Mouse (Mus musculus): ENCODE measurements around the gene Eef2. TPM values are rescaled to one million over a fixed set of nuclear protein-coding genes. Genes with fewer than 3 reads are reported as not detected.
"Not testable (repeated sequence)": the region's sequence is repeated elsewhere in the genome, so short reads cannot be mapped to it uniquely, and the experiment has no call there.

Eef2 gene
- polyA plus RNA-seq, 1 experiment = 1,420 TPM

DNA sequence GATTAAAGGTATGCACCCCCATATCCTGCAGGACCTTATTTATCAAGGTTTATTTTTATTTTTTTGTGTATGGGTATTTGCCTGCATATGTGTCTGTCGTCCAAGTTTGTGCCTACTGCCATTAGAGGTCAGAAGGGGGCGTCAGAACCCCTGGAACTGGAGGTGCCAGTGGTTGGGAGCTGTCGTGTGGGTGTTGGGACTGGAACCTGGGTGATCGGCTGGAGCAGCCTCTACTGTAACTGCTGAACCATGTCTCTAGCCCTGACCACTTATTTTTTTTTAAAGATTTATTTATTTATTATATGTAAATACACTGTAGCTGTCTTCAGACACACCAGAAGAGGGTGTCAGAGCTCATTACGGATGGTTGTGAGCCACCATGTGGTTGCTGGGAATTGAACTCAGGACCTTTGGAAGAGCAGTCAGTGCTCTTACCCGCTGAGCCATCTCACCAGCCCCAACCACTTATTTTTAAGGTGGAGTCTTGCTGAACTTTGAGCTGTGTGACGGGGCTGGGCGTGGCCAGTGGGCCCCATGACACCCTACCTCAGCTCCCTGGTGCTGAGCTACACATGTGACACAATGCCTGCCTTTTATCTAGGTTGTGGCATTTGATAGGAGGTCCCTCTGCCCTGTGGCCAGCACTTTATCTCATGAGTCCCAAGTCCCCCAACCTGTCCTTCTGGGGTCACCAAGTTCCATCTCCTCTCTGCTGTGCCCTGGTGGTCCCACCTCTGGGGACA is 26.7 kb downstream of the Eef2 start:
- DNase-seq = no peak
- TF ChIP-seq POLR2A (IDR thresholded peaks at IDR 0.05; ENCODE audit: borderline replicate concordance, extremely low read depth, low read depth, low read length) (no peak), CTCF (IDR thresholded peaks at IDR 0.05; ENCODE audit: insufficient read depth, low read length) (no peak)
- WGBS = 64% methylated on average over 8 of the region's 8 CpGs

DNA sequence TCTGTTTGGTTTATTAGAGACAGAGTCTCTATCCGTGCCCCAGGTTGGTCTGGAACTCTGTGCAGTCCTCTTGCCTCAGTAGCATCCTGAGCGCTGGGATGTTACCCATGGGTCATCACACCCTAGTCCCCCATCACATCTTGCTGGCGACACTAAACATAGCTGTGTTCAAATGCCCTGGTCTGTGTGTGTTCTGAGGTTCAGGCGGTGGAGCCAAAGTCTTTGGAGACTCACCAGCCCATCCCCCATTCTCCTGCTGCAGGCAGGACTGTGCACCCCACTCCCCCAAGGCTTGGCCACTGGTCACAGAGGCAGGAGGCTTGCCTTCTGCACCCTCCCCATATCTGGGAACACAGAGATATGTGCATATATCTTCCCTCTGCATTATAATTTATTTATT is 27.7 kb downstream of the Eef2 start:
- no peak for DNase-seq
- WGBS = 69% methylated on average over 4 of the region's 4 CpGs
- no peaks in the 10 kb centered on the region for H3K4me1 ChIP-seq (ENCODE audit: control insufficient read depth, insufficient read depth, low read length)
- no peak overlapping the region for H3K4me3 ChIP-seq (replicated peaks; ENCODE audit: extremely low read depth, low read depth, low read length)
- TF ChIP-seq CTCF (IDR thresholded peaks at IDR 0.05; ENCODE audit: insufficient read depth, low read length) (no peak), POLR2A (IDR thresholded peaks at IDR 0.05; ENCODE audit: borderline replicate concordance, extremely low read depth, low read depth, low read length) (no peak)

More for the DNA sequence above, 26.7 kb downstream of the Eef2 start:
- H3K4me3 ChIP-seq (replicated peaks; ENCODE audit: extremely low read depth, low read depth, low read length) = no peak overlapping the region
- no peaks in the 10 kb centered on the region; the same call in 1 of the 2 replicates for H3K4me1 ChIP-seq (ENCODE audit: control insufficient read depth, insufficient read depth, low read length)

DNA sequence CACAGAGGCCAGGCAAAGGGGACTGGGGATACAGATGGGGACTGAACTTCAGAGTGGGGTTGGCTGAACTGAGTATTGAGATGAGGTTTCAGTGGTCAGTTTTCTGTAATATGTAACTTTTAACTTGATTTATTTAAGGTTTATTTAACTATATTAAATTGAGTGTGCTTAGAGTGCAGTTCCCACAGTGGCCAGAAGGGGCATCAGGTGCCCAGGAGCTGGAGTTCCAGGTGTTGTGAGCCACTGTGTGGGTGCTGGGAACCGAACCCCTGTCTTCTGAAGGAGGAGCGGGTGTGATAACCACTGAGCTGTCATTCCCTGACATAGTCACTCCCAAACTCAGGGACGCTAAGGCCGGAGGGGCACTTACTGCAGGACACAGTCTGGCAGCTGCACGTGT is 33.7 kb downstream of the Eef2 start:
- TF ChIP-seq CTCF (IDR thresholded peaks at IDR 0.05; ENCODE audit: insufficient read depth, low read length) (no peak), POLR2A (IDR thresholded peaks at IDR 0.05; ENCODE audit: borderline replicate concordance, extremely low read depth, low read depth, low read length) (no peak)
- Histone ChIP-seq H3K4me1 (ENCODE audit: control insufficient read depth, insufficient read depth, low read length) (no peaks in the 10 kb centered on the region), H3K4me3 (replicated peaks; ENCODE audit: extremely low read depth, low read depth, low read length) (no peak overlapping the region)
- no peak for DNase-seq
- WGBS = 89% methylated on average over 5 of the region's 5 CpGs

- no peak for DNase-seq
- WGBS = 89% methylated on average over 6 of the region's 6 CpGs
- TF ChIP-seq CTCF (IDR thresholded peaks at IDR 0.05; ENCODE audit: insufficient read depth, low read length) (no peak), POLR2A (IDR thresholded peaks at IDR 0.05; ENCODE audit: borderline replicate concordance, extremely low read depth, low read depth, low read length) (no peak)
- Histone ChIP-seq H3K4me1 (ENCODE audit: control insufficient read depth, insufficient read depth, low read length) (no peaks in the 10 kb centered on the region), H3K4me3 (replicated peaks; ENCODE audit: extremely low read depth, low read depth, low read length) (no peak overlapping the region)
These were observed 39.8 kb downstream of the Eef2 start for GRCm38 (mm10) chr10:81216260-81216659.

- no peak overlapping the region for H3K4me3 ChIP-seq (replicated peaks; ENCODE audit: extremely low read depth, low read depth, low read length)
- H3K4me1 ChIP-seq (ENCODE audit: control insufficient read depth, insufficient read depth, low read length) = no peaks in the 10 kb centered on the region
- 80% methylated on average over 6 of the region's 6 CpGs for WGBS
- no peak for DNase-seq
- no peak for TF ChIP-seq CTCF (IDR thresholded peaks at IDR 0.05; ENCODE audit: insufficient read depth, low read length)
- no peak for TF ChIP-seq POLR2A (IDR thresholded peaks at IDR 0.05; ENCODE audit: borderline replicate concordance, extremely low read depth, low read depth, low read length)
These were observed 40.4 kb downstream of the Eef2 start for GRCm38 (mm10) chr10:81216810-81217209.

DNA sequence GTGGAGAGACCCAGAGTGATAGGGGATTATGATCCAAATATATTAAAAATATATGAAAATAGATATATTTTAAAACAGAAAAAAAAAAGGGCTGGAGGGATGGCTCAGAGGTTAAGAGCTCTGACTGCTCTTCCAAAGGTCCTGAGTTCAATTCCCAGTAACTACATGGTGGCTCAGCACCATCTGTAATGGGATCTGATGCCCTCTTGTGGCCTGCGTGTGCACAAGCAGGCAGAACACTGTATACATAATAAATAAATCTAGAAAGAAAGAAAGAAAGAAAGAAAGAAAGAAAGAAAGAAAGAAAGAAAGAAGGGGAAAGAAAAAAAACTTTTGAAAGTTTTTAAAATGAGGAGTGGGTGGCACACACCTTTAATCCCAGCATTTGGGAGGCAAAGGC is 40.8 kb downstream of the Eef2 start:
- H3K4me1 ChIP-seq (ENCODE audit: control insufficient read depth, insufficient read depth, low read length); DNase-seq; H3K4me3 ChIP-seq (replicated peaks; ENCODE audit: extremely low read depth, low read depth, low read length): not testable (repeated sequence)
- peak; percentile 71 for TF ChIP-seq CTCF (IDR thresholded peaks at IDR 0.05; ENCODE audit: insufficient read depth, low read length)
- WGBS = 17% methylated on average over 1 of the region's 1 CpGs

GRCm38 (mm10) chr10:81217964-81218363 is 41.5 kb downstream of the Eef2 start:
- DNase-seq = peak; percentile 71
- Histone ChIP-seq H3K4me1 (ENCODE audit: control insufficient read depth, insufficient read depth, low read length) (no peaks in the 10 kb centered on the region), H3K4me3 (replicated peaks; ENCODE audit: extremely low read depth, low read depth, low read length) (no peak overlapping the region)
- TF ChIP-seq POLR2A (IDR thresholded peaks at IDR 0.05; ENCODE audit: borderline replicate concordance, extremely low read depth, low read depth, low read length) = no peak
- TF ChIP-seq CTCF (IDR thresholded peaks at IDR 0.05; ENCODE audit: insufficient read depth, low read length) = peak; percentile 82
- 20% methylated on average over 7 of the region's 7 CpGs for WGBS

DNA sequence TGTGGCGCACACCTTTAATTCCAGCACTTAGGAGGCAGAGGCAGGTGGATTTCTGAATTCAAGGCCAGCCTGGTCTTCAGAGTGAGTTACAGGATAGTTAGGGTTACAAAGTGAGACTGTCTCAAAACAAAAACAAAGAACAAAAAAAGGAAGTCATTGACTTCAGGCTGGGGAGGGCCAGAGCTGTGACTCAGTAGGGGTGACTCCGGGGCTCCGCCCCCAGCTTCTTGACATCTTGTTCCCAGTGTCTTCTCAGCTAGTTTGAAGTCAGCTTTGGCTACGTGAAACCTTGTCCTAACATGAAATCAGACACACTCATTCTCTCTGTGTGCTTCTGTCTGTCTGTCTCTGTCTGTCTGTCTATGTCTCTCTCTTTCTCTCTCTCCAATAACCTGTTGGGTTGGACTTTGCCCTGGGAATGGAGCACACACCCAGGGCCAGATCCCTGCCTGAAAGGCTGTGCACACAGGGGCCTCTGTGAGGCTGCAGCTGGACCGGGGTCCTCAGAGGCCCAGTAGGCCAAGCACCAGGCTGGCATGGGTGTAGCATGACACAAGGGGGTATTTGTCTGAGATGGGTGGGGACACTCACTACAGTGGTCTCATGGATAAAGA is 45.1 kb downstream of the Eef2 start:
- H3K4me1 ChIP-seq (ENCODE audit: control insufficient read depth, insufficient read depth, low read length) = no peaks in the 10 kb centered on the region
- H3K4me3 ChIP-seq (replicated peaks; ENCODE audit: extremely low read depth, low read depth, low read length) = no peak overlapping the region
- TF ChIP-seq POLR2A (IDR thresholded peaks at IDR 0.05; ENCODE audit: borderline replicate concordance, extremely low read depth, low read depth, low read length) (no peak), CTCF (IDR thresholded peaks at IDR 0.05; ENCODE audit: insufficient read depth, low read length) (no peak)
- DNase-seq = no peak
- WGBS = 74% methylated on average over 5 of the region's 5 CpGs

GRCm38 (mm10) chr10:81223731-81224130 is 47.3 kb downstream of the Eef2 start:
- not testable (repeated sequence) for DNase-seq
- WGBS = 36% methylated on average over 2 of the region's 2 CpGs

GRCm38 (mm10) chr10:81229735-81230437 is 53.5 kb downstream of the Eef2 start:
- WGBS = 12% methylated on average over 20 of the region's 20 CpGs
- Histone ChIP-seq H3K4me3 (replicated peaks; ENCODE audit: extremely low read depth, low read depth, low read length) (no peak overlapping the region), H3K4me1 (ENCODE audit: control insufficient read depth, insufficient read depth, low read length) (0 out of 2 replicates have a peak, but pooled peaks cover 2% of the 10 kb centered on the region)
- no peak for DNase-seq
- no peak for TF ChIP-seq CTCF (IDR thresholded peaks at IDR 0.05; ENCODE audit: insufficient read depth, low read length)
- no peak for TF ChIP-seq POLR2A (IDR thresholded peaks at IDR 0.05; ENCODE audit: borderline replicate concordance, extremely low read depth, low read depth, low read length)

More at GRCm38 (mm10) chr10:81223731-81224130, 47.3 kb downstream of the Eef2 start:
- not testable (repeated sequence) for H3K4me3 ChIP-seq (replicated peaks; ENCODE audit: extremely low read depth, low read depth, low read length); H3K4me1 ChIP-seq (ENCODE audit: control insufficient read depth, insufficient read depth, low read length)

Measured in lung, adult 2 months (tissue).